In the genomic region with DNA sequence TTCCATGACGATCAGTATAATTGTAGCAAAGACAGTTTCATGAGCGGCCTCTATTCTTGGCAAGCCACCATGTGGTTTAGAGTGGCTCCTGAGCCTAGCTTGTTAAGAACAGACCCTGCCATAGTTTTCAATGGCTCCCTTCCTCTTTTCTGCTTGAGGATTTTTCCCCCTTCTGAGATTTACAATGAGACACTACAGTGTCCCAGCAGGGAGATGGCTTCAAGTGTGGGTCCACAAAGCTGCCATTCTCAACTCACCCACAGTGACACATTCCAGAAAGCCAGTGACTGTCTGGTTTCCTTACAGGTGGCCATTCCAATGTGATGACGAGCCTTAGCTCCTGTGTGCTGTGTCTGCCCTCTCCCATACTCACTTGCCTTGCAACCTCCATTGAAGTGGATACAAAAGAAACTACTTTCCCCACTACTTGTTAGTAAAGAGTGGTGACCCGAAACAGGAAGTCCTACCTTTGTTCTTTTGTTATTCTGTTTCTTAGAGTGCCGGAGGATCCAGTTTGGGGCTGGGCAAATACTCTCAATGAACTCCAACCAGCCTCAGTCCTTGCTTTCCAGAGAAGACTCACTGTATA, we compare ENCODE assay signal across 23 mouse cellular contexts. TPM values are rescaled to one million over a fixed set of nuclear protein-coding genes. Genes with fewer than 3 reads are reported as not detected.
DNase-seq lines count a peak whose midpoint lies in the region; ATAC-seq and TF ChIP-seq lines count a peak whose summit lies in the region.
"Had no signal": no experiment of that assay in that cellular context is flagged by ENCODE, and none has a peak within 500 bp of the region (broad histone marks: within the 10 kb centered on the region; RNA-seq: fewer than 3 reads in every experiment).

No protein-coding gene starts in this region.

- intact Hi-C loops in left cerebral cortex, postnatal 10 days (cut with DNase I): no loop called here

- no peak overlapping the region for H3K27ac ChIP-seq in embryonic facial prominence, embryonic 11.5 days (replicated peaks; ENCODE audit: low read depth, low read length)
- H3K27ac ChIP-seq in intestine, postnatal 0 days (ENCODE audit: low read depth, low read length): no peak overlapping the region
- H3K27ac ChIP-seq: hindbrain, embryonic 14.5 days; intestine, embryonic 15.5 days; kidney, embryonic 15.5 days; left cerebral cortex, adult 2 months; limb, embryonic 12.5 days; liver, embryonic 14.5 days; macrophage; midbrain, embryonic 12.5 days had no signal

- TF ChIP-seq CTCF in intestine, postnatal 0 days (IDR thresholded peaks at IDR 0.05; ENCODE audit: low read depth): no peak

- H3K4me1 ChIP-seq in embryonic facial prominence, embryonic 11.5 days (ENCODE audit: control insufficient read depth, insufficient read depth, low read length): peaks cover 2% of the 10 kb centered on the region; the same call in 1 of the 2 replicates
- no peaks in the 10 kb centered on the region for H3K4me1 ChIP-seq in intestine, postnatal 0 days (replicated peaks; ENCODE audit: control insufficient read depth, insufficient read depth, low read length)

- H3K27me3 ChIP-seq in embryonic facial prominence, embryonic 11.5 days (ENCODE audit: control insufficient read depth, insufficient read depth, low read length): no peaks in the 10 kb centered on the region; the same call in 1 of the 2 replicates
- H3K27me3 ChIP-seq in intestine, postnatal 0 days (replicated peaks; ENCODE audit: control insufficient read depth, insufficient read depth, low read length): no peaks in the 10 kb centered on the region
- H3K27me3 ChIP-seq: CH12.LX; intestine, embryonic 15.5 days; kidney, embryonic 15.5 days had no signal

- H3K4me3 ChIP-seq in embryonic facial prominence, embryonic 11.5 days (ENCODE audit: low read depth, low read length): no peak overlapping the region
- no peak overlapping the region for H3K4me3 ChIP-seq in intestine, postnatal 0 days (ENCODE audit: low read depth, low read length)
- H3K4me3 ChIP-seq: intestine, embryonic 15.5 days; kidney, embryonic 15.5 days; left cerebral cortex, adult 2 months; limb, embryonic 12.5 days; midbrain, embryonic 12.5 days had no signal

- H3K9ac ChIP-seq in embryonic facial prominence, embryonic 11.5 days (replicated peaks; ENCODE audit: low read length): no peak overlapping the region
- no peak overlapping the region for H3K9ac ChIP-seq in intestine, postnatal 0 days (ENCODE audit: low read depth, low read length)
- H3K9ac ChIP-seq: hindbrain, embryonic 14.5 days; intestine, embryonic 15.5 days; kidney, embryonic 15.5 days; limb, embryonic 12.5 days; liver, embryonic 14.5 days; midbrain, embryonic 12.5 days had no signal

- H3K4me2 ChIP-seq in embryonic facial prominence, embryonic 11.5 days (ENCODE audit: low read depth, low read length): no peak overlapping the region
- H3K4me2 ChIP-seq in intestine, postnatal 0 days (replicated peaks; ENCODE audit: low read depth): no peak overlapping the region
- H3K4me2 ChIP-seq: heart, embryonic 11.5 days; hindbrain, embryonic 14.5 days; intestine, embryonic 15.5 days; kidney, embryonic 15.5 days; limb, embryonic 12.5 days; midbrain, embryonic 12.5 days had no signal

- no peaks in the 10 kb centered on the region for H3K36me3 ChIP-seq in embryonic facial prominence, embryonic 11.5 days (replicated peaks; ENCODE audit: control insufficient read depth, insufficient read depth, low read depth, low read length)
- H3K36me3 ChIP-seq in intestine, postnatal 0 days (ENCODE audit: control insufficient read depth, insufficient read depth): no peaks in the 10 kb centered on the region
- H3K36me3 ChIP-seq: intestine, embryonic 15.5 days; kidney, embryonic 15.5 days; limb, embryonic 12.5 days; midbrain, embryonic 12.5 days had no signal

- WGBS in embryonic facial prominence, embryonic 11.5 days: 42% methylated on average over 5 of the region's 5 CpGs
- WGBS in intestine, postnatal 0 days: 77% methylated on average over 5 of the region's 5 CpGs

- peak; percentile 20; the same call in 1 of the 2 replicates for ATAC-seq in embryonic facial prominence, embryonic 11.5 days (replicated peaks; ENCODE audit: insufficient number of reproducible peaks, low FRiP score, low TSS enrichment, low read depth)
- no peak for ATAC-seq in intestine, postnatal 0 days
- ATAC-seq: intestine, embryonic 15.5 days had no signal

- peak; percentile 7 for DNase-seq in embryo, embryonic 10.5 days (ENCODE audit: low spot score)
- no peak for DNase-seq in embryo, embryonic 10 days (ENCODE audit: low spot score)
- DNase-seq in testis, postnatal 14 days (ENCODE audit: low spot score): peak; percentile 15
- DNase-seq in testis, postnatal 10 days (ENCODE audit: low spot score): no peak
- DNase-seq in embryonic facial prominence, embryonic 11.5 days (ENCODE audit: low spot score): peak; percentile 15
- peak; percentile 41 for DNase-seq in naive thymus-derived CD4-positive, alpha-beta T cell, adult 2 months (ENCODE audit: low read depth)
- DNase-seq in left cerebral cortex, postnatal 10 days (ENCODE audit: extremely low spot score in 1 of 2, low spot score in 2 of 2): no peak
- DNase-seq: adrenal gland, postnatal 10 days; cerebellum, adult 18-20 months; cerebellum, postnatal 36 days; gastrocnemius, postnatal 36 days; heart, postnatal 14 days had no signal

- 0 out of 2 replicates have a peak, but pooled peaks cover 4% of the 10 kb centered on the region for H3K9me3 ChIP-seq in embryonic facial prominence, embryonic 11.5 days (replicated peaks; ENCODE audit: control insufficient read depth, low read length)
- H3K9me3 ChIP-seq in intestine, postnatal 0 days (ENCODE audit: control insufficient read depth): no peaks in the 10 kb centered on the region
- H3K9me3 ChIP-seq: intestine, embryonic 15.5 days had no signal

RNA-seq across cellular contexts. Expression of a gene that starts 45.5 kb away (rescaled TPM):
- polyA plus RNA-seq in embryonic facial prominence, embryonic 11.5 days (2014; fragmentation: Nextera tagmentation; extraction: Ambion mirVana): 22.1 and 24.3 TPM in 2 replicates
- 24.2 and 25.9 TPM in 2 replicates for polyA plus RNA-seq in intestine, postnatal 0 days (2015; fragmentation: Nextera tagmentation; extraction: Ambion mirVana)
- total RNA-seq in left cerebral cortex, postnatal 10 days (2021): 10 to 100 TPM; 95.2 to 96.8 TPM

Comparison
In these comparisons a context has a peak if more than half of its experiments do, and no peak if none do; other contexts are left out.
1. DNase-seq: peak in embryo, embryonic 10.5 days (single experiment), testis, postnatal 14 days (single experiment), embryonic facial prominence, embryonic 11.5 days (single experiment) and naive thymus-derived CD4-positive, alpha-beta T cell, adult 2 months (single experiment); none in embryo, embryonic 10 days (single experiment), testis, postnatal 10 days (single experiment) and left cerebral cortex, postnatal 10 days (0 of 2).